Mouse (Mus musculus) kidney, embryonic 16.5 days (tissue): ENCODE results near the gene Kansl1. TPM values are rescaled to one million over a fixed set of nuclear protein-coding genes. Genes with fewer than 3 reads are reported as not detected.

ENCODE experiments used
- ATAC-seq: fragments of 200-750 bp; cut with Nextera tagmentation; 2 replicates; pipeline ENCODE4 v1.8.0; 2017; ENCODE audit warnings: moderate TSS enrichment; ENCODE audit not compliant: low FRiP score, low TSS enrichment
- H3K27ac ChIP-seq: fragments of 300-500 bp; sonication (generic); 2 replicates; pipeline ENCODE4 v1.5.1; 2014; ENCODE audit warnings: low read length
- H3K27me3 ChIP-seq: fragments of 300-500 bp; sonication (generic); 2 replicates; pipeline ENCODE4 v1.6.1; 2014; ENCODE audit warnings: low read length, control low read depth, mixed read lengths; ENCODE audit not compliant: insufficient read depth
- H3K36me3 ChIP-seq: fragments of 300-500 bp; sonication (generic); 2 replicates; pipeline ENCODE4 v1.6.1; 2014; ENCODE audit warnings: low read length, control low read depth, mixed read lengths; ENCODE audit not compliant: insufficient read depth
- H3K4me1 ChIP-seq: fragments of 300-500 bp; sonication (generic); 2 replicates; pipeline ENCODE4 v1.6.1; 2014; ENCODE audit warnings: low read length, control low read depth, mixed read lengths; ENCODE audit not compliant: insufficient read depth
- H3K4me2 ChIP-seq: fragments of 300-500 bp; sonication (generic); replicated peaks from 2 replicates; pipeline ENCODE4 v1.6.1; 2014; ENCODE audit warnings: low read depth, low read length
- H3K4me3 ChIP-seq: fragments of 300-500 bp; sonication (generic); 2 replicates; pipeline ENCODE4 v1.5.1; 2014; ENCODE audit warnings: mild to moderate bottlenecking, low read length
- H3K9ac ChIP-seq: fragments of 300-500 bp; sonication (generic); replicated peaks from 2 replicates; pipeline ENCODE4 v1.6.1; 2014; ENCODE audit warnings: low read length
- H3K9me3 ChIP-seq: fragments of 300-500 bp; sonication (generic); 2 replicates; pipeline ENCODE4 v1.6.1; 2016; ENCODE audit warnings: low read length, control low read depth
- WGBS: fragments of 180-500 bp; shearing (Covaris S2); extraction: QIAGEN DNeasy Blood & Tissue Kit; methylation state at CpG from one replicate; pipeline ENCODE4 v1.1.7; 2014; 5-methylcytosine and 5-hydroxymethylcytosine counted together
- polyA plus RNA-seq: library from polyadenylated mRNA; unstranded; fragments of >200 nt; fragmentation: Nextera tagmentation; extraction: Ambion mirVana; gene quantifications from 2 replicates; pipeline ENCODE4 v1.2.1, GENCODE M21; 2015

The Kansl1 gene
- polyA plus RNA-seq, 1 experiment from 2014 or later = 22.5 TPM

- H3K9ac ChIP-seq = no peak overlapping the region
- H3K4me2 ChIP-seq = no peak overlapping the region
- no peak overlapping the region for H3K4me3 ChIP-seq
- no peak for ATAC-seq
- WGBS = 85% methylated on average over 13 of the region's 13 CpGs
- H3K9me3 ChIP-seq = no peaks in the 10 kb centered on the region
- H3K36me3 ChIP-seq = peaks cover 58% of the 10 kb centered on the region
- no peaks in the 10 kb centered on the region for H3K4me1 ChIP-seq
- H3K27me3 ChIP-seq = no peaks in the 10 kb centered on the region
- H3K27ac ChIP-seq = no peak overlapping the region
These were observed 133.7 kb downstream of the Kansl1 start for GRCm38 (mm10) chr11:104334946-104335345.

GRCm38 (mm10) chr11:104334115-104334514, 134.5 kb downstream of the Kansl1 start:
- no peak for ATAC-seq
- Histone ChIP-seq H3K4me3 (no peak overlapping the region), H3K27me3 (no peaks in the 10 kb centered on the region), H3K36me3 (peaks cover 52% of the 10 kb centered on the region), H3K4me1 (no peaks in the 10 kb centered on the region), H3K9ac (no peak overlapping the region), H3K9me3 (no peaks in the 10 kb centered on the region), H3K27ac (no peak overlapping the region), H3K4me2 (no peak overlapping the region)
- WGBS = 69% methylated on average over 5 of the region's 5 CpGs

- peaks cover 41% of the 10 kb centered on the region for H3K36me3 ChIP-seq
- 90% methylated on average over 5 of the region's 5 CpGs for WGBS
- ATAC-seq = no peak
These were observed 136.6 kb downstream of the Kansl1 start for GRCm38 (mm10) chr11:104332105-104332504.

GRCm38 (mm10) chr11:104331208-104331607, 137.5 kb downstream of the Kansl1 start:
- WGBS = 91% methylated on average over 3 of the region's 3 CpGs
- Histone ChIP-seq H3K9me3 (peaks cover 2% of the 10 kb centered on the region), H3K36me3 (peaks cover 35% of the 10 kb centered on the region), H3K27ac (no peak overlapping the region), H3K4me3 (no peak overlapping the region), H3K4me2 (no peak overlapping the region), H3K9ac (no peak overlapping the region), H3K4me1 (no peaks in the 10 kb centered on the region), H3K27me3 (no peaks in the 10 kb centered on the region)
- ATAC-seq = no peak

More at GRCm38 (mm10) chr11:104332105-104332504, 136.6 kb downstream of the Kansl1 start:
- Histone ChIP-seq H3K4me3 (no peak overlapping the region), H3K27ac (no peak overlapping the region), H3K4me2 (no peak overlapping the region), H3K4me1 (no peaks in the 10 kb centered on the region), H3K9ac (no peak overlapping the region), H3K27me3 (no peaks in the 10 kb centered on the region), H3K9me3 (no peaks in the 10 kb centered on the region)

GRCm38 (mm10) chr11:104330151-104330550, 138.5 kb downstream of the Kansl1 start:
- Histone ChIP-seq H3K4me2 (no peak overlapping the region), H3K9me3 (peaks cover 4% of the 10 kb centered on the region), H3K27me3 (no peaks in the 10 kb centered on the region), H3K4me3 (no peak overlapping the region), H3K9ac (no peak overlapping the region), H3K36me3 (peaks cover 25% of the 10 kb centered on the region), H3K4me1 (no peaks in the 10 kb centered on the region), H3K27ac (no peak overlapping the region)
- WGBS = 82% methylated on average over 4 of the region's 4 CpGs
- ATAC-seq = no peak

GRCm38 (mm10) chr11:104329185-104329926, 139.3 kb downstream of the Kansl1 start:
- H3K4me2 ChIP-seq = no peak overlapping the region
- H3K36me3 ChIP-seq = peaks cover 17% of the 10 kb centered on the region
- WGBS = 72% methylated on average over 11 of the region's 11 CpGs
- no peak for ATAC-seq
- no peak overlapping the region for H3K9ac ChIP-seq
- H3K4me1 ChIP-seq = no peaks in the 10 kb centered on the region
- no peak overlapping the region for H3K27ac ChIP-seq
- H3K27me3 ChIP-seq = no peaks in the 10 kb centered on the region
- H3K9me3 ChIP-seq = peaks cover 4% of the 10 kb centered on the region
- no peak overlapping the region for H3K4me3 ChIP-seq

- ATAC-seq = no peak
- 85% methylated on average over 6 of the region's 6 CpGs for WGBS
- no peak overlapping the region for H3K4me2 ChIP-seq
- H3K4me1 ChIP-seq = no peaks in the 10 kb centered on the region
- H3K36me3 ChIP-seq = peaks cover 10% of the 10 kb centered on the region
- no peak overlapping the region for H3K4me3 ChIP-seq
- H3K9ac ChIP-seq = no peak overlapping the region
- no peaks in the 10 kb centered on the region for H3K27me3 ChIP-seq
- H3K27ac ChIP-seq = no peak overlapping the region
- H3K9me3 ChIP-seq = peaks cover 4% of the 10 kb centered on the region
These were observed 140.7 kb downstream of the Kansl1 start for GRCm38 (mm10) chr11:104327946-104328345.

GRCm38 (mm10) chr11:104327462-104327861, 141.2 kb downstream of the Kansl1 start:
- WGBS = 100% methylated on average over 1 of the region's 1 CpGs
- no peak for ATAC-seq
- H3K9me3 ChIP-seq = peaks cover 4% of the 10 kb centered on the region

GRCm38 (mm10) chr11:104322142-104322541, 146.5 kb downstream of the Kansl1 start:
- Histone ChIP-seq H3K36me3 (no peaks in the 10 kb centered on the region), H3K4me2 (no peak overlapping the region), H3K4me3 (no peak overlapping the region), H3K9me3 (peaks cover 4% of the 10 kb centered on the region), H3K4me1 (peaks cover 16% of the 10 kb centered on the region), H3K27ac (no peak overlapping the region), H3K27me3 (no peaks in the 10 kb centered on the region), H3K9ac (no peak overlapping the region)
- 25% methylated on average over 4 of the region's 4 CpGs for WGBS
- no peak for ATAC-seq

More at GRCm38 (mm10) chr11:104327462-104327861, 141.2 kb downstream of the Kansl1 start:
- Histone ChIP-seq H3K4me2 (no peak overlapping the region), H3K4me1 (no peaks in the 10 kb centered on the region), H3K27ac (no peak overlapping the region), H3K36me3 (peaks cover 5% of the 10 kb centered on the region), H3K27me3 (no peaks in the 10 kb centered on the region), H3K4me3 (no peak overlapping the region), H3K9ac (no peak overlapping the region)

GRCm38 (mm10) chr11:104320511-104320910, 148.2 kb downstream of the Kansl1 start:
- no peaks in the 10 kb centered on the region for H3K27me3 ChIP-seq
- no peaks in the 10 kb centered on the region for H3K36me3 ChIP-seq
- H3K4me3 ChIP-seq = no peak overlapping the region
- 37% methylated on average over 5 of the region's 5 CpGs for WGBS
- no peaks in the 10 kb centered on the region for H3K9me3 ChIP-seq
- H3K9ac ChIP-seq = no peak overlapping the region
- H3K4me1 ChIP-seq = peaks cover 16% of the 10 kb centered on the region
- no peak overlapping the region for H3K27ac ChIP-seq
- H3K4me2 ChIP-seq = no peak overlapping the region
- no peak for ATAC-seq
